Comparison of ENCODE assay signal across 12 mouse cellular contexts in the genomic region with DNA sequence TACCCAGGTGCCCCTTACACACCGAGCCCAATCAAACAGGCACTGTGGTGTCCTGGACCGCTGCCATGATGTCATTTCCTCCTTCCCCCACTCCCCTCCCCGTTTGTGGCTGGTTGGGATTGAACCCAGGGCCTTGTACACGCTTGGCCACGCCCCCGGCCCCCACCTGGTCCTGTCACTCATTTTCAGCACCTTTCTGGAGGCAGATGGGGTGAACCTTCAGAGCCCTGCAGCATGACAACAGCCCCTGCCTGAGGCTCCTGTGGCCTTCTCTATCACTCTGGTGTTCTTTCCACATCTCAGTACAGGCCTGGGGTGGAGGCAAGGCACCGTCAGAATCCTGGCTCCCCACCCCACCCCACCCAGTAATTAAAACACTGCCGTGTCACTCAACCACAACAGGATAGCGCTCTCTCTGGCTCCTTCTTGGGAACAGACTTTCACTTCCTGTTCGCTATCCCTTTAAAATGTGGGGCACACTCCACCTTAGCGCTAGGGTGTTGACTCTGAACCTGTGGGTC. TPM values are rescaled to one million over a fixed set of nuclear protein-coding genes. Genes with fewer than 3 reads are reported as not detected.
DNase-seq lines count a peak whose midpoint lies in the region; ATAC-seq lines count a peak whose summit lies in the region.
"Had no signal": no experiment of that assay in that cellular context is flagged by ENCODE, and none has a peak within 500 bp of the region (broad histone marks: within the 10 kb centered on the region; RNA-seq: fewer than 3 reads in every experiment).

No protein-coding gene starts in this region.

- DNase-seq in kidney, adult 9 months: peak; percentile 24
- DNase-seq in kidney, adult 8-10 months: no peak
- peak; percentile 77 for DNase-seq in thymus, postnatal 4 days
- DNase-seq in urinary bladder, postnatal 36 days (ENCODE audit: low spot score in 2 of 2): no peak
- DNase-seq in layer of hippocampus, adult 18-20 months (ENCODE audit: low spot score in 2 of 2): no peak
- no peak for DNase-seq in midbrain, embryonic 11.5 days (ENCODE audit: low spot score, missing footprints)

- H3K9me3 ChIP-seq in megakaryocyte, embryonic 14.5 days: no peaks in the 10 kb centered on the region
- no peaks in the 10 kb centered on the region for H3K9me3 ChIP-seq in midbrain, embryonic 11.5 days (ENCODE audit: control insufficient read depth, low read length)
- H3K9me3 ChIP-seq: embryonic facial prominence, embryonic 12.5 days; hindbrain, embryonic 12.5 days had no signal

- 86% methylated on average over 11 of the region's 11 CpGs for WGBS in midbrain, embryonic 11.5 days

- peak; percentile 62 for ATAC-seq in erythroid progenitor cell, adult 5-6 weeks (replicated peaks; ENCODE audit: low FRiP score, poor library complexity, severe bottlenecking)
- ATAC-seq in midbrain, embryonic 11.5 days (ENCODE audit: low FRiP score): no peak

- H3K27me3 ChIP-seq in megakaryocyte, embryonic 14.5 days (replicated peaks): peaks cover 4% of the 10 kb centered on the region
- H3K27me3 ChIP-seq in midbrain, embryonic 11.5 days (ENCODE audit: control insufficient read depth, insufficient read depth, low read length): no peaks in the 10 kb centered on the region
- H3K27me3 ChIP-seq: embryonic facial prominence, embryonic 12.5 days; hindbrain, embryonic 12.5 days had no signal

- peaks cover 41% of the 10 kb centered on the region for H3K36me3 ChIP-seq in megakaryocyte, embryonic 14.5 days (replicated peaks; ENCODE audit: low read length)
- H3K36me3 ChIP-seq in midbrain, embryonic 11.5 days (ENCODE audit: control insufficient read depth, insufficient read depth, low read length): no peaks in the 10 kb centered on the region
- H3K36me3 ChIP-seq: hindbrain, embryonic 12.5 days had no signal

- H3K4me1 ChIP-seq in megakaryocyte, embryonic 14.5 days: peaks cover 73% of the 10 kb centered on the region
- H3K4me1 ChIP-seq in midbrain, embryonic 11.5 days (ENCODE audit: control insufficient read depth, insufficient read depth, low read length): peaks cover 6% of the 10 kb centered on the region; the same call in 1 of the 2 replicates

- no peak overlapping the region for H3K4me2 ChIP-seq in midbrain, embryonic 11.5 days
- H3K4me2 ChIP-seq: embryonic facial prominence, embryonic 12.5 days; hindbrain, embryonic 12.5 days had no signal

- H3K9ac ChIP-seq in midbrain, embryonic 11.5 days (ENCODE audit: low read length): no peak overlapping the region
- H3K9ac ChIP-seq: embryonic facial prominence, embryonic 12.5 days; hindbrain, embryonic 12.5 days had no signal

- no peak overlapping the region for H3K27ac ChIP-seq in midbrain, embryonic 11.5 days (ENCODE audit: low read depth, low read length)
- H3K27ac ChIP-seq: hindbrain, embryonic 12.5 days had no signal

- peak overlapping the region; percentile 69 for H3K4me3 ChIP-seq in megakaryocyte, embryonic 14.5 days (replicated peaks)
- no peak overlapping the region for H3K4me3 ChIP-seq in midbrain, embryonic 11.5 days (ENCODE audit: low read depth, low read length)
- H3K4me3 ChIP-seq: embryonic facial prominence, embryonic 12.5 days; hindbrain, embryonic 12.5 days had no signal

RNA-seq across cellular contexts. Expression of gene Tpcn1, which starts 11.6 kb away (rescaled TPM):
- 107 and 136 TPM in 2 replicates for total RNA-seq in erythroid progenitor cell, adult 5-6 weeks (2015; ENCODE audit: low replicate concordance)
- 57.0 and 72.9 TPM in 2 replicates for total RNA-seq in erythroid progenitor cell, adult 5-6 weeks (2017; ENCODE audit: low replicate concordance)
- 68.6 and 71.5 TPM in 2 replicates for polyA plus RNA-seq in megakaryocyte, embryonic 14.5 days (2012; ENCODE audit: insufficient read depth, low replicate concordance)
- 10 to 100 TPM; 33.9 to 37.0 TPM for total RNA-seq in layer of hippocampus, adult 18-20 months (2021)
- 8.6 and 10.8 TPM in 2 replicates for polyA plus RNA-seq in midbrain, embryonic 11.5 days (2014; fragmentation: Nextera tagmentation; extraction: Ambion mirVana)

RNA-seq across cellular contexts. Expression of gene Iqcd, which starts 12.0 kb away (rescaled TPM):
- 2.5 TPM in 1 of 2 replicates, not detected in the other for total RNA-seq in erythroid progenitor cell, adult 5-6 weeks (2015; ENCODE audit: low replicate concordance)
- total RNA-seq in erythroid progenitor cell, adult 5-6 weeks (2017; ENCODE audit: low replicate concordance): 3.1 and 3.3 TPM in 2 replicates
- 0.94 and 5.8 TPM in 2 replicates for polyA plus RNA-seq in megakaryocyte, embryonic 14.5 days (2012; ENCODE audit: insufficient read depth, low replicate concordance)
- 1 to 10 TPM in 1 of 2 experiments, under 1 TPM in 1; 0.99 to 1.0 TPM for total RNA-seq in layer of hippocampus, adult 18-20 months (2021)
- 0.25 and 0.51 TPM in 2 replicates for polyA plus RNA-seq in midbrain, embryonic 11.5 days (2014; fragmentation: Nextera tagmentation; extraction: Ambion mirVana)
- total RNA-seq: ES-E14 had no signal

RNA-seq across cellular contexts. Expression of gene Rita1, which starts 35.5 kb away (rescaled TPM):
- 0.72 TPM in 1 of 2 replicates, not detected in the other for total RNA-seq in erythroid progenitor cell, adult 5-6 weeks (2015; ENCODE audit: low replicate concordance)
- total RNA-seq in erythroid progenitor cell, adult 5-6 weeks (2017; ENCODE audit: low replicate concordance): 3.9 TPM in 1 of 2 replicates, not detected in the other
- 30.9 and 35.5 TPM in 2 replicates for polyA plus RNA-seq in megakaryocyte, embryonic 14.5 days (2012; ENCODE audit: insufficient read depth, low replicate concordance)
- total RNA-seq in layer of hippocampus, adult 18-20 months (2021): 10 to 100 TPM; 27.5 to 29.5 TPM
- polyA plus RNA-seq in midbrain, embryonic 11.5 days (2014; fragmentation: Nextera tagmentation; extraction: Ambion mirVana): 7.9 and 8.9 TPM in 2 replicates

RNA-seq across cellular contexts. Expression of gene Ddx54, which starts 35.7 kb away (rescaled TPM):
- total RNA-seq in erythroid progenitor cell, adult 5-6 weeks (2015; ENCODE audit: low replicate concordance): 1.1 and 1.3 TPM in 2 replicates
- total RNA-seq in erythroid progenitor cell, adult 5-6 weeks (2017; ENCODE audit: low replicate concordance): 6.4 and 8.1 TPM in 2 replicates
- polyA plus RNA-seq in megakaryocyte, embryonic 14.5 days (2012; ENCODE audit: insufficient read depth, low replicate concordance): 23.6 and 74.7 TPM in 2 replicates
- total RNA-seq in layer of hippocampus, adult 18-20 months (2021): 10 to 100 TPM; 39.3 to 40.5 TPM
- polyA plus RNA-seq in midbrain, embryonic 11.5 days (2014; fragmentation: Nextera tagmentation; extraction: Ambion mirVana): 26.4 and 32.2 TPM in 2 replicates

RNA-seq across cellular contexts. Expression of gene Cfap73, which starts 57.2 kb away (rescaled TPM):
- total RNA-seq in erythroid progenitor cell, adult 5-6 weeks (2015; ENCODE audit: low replicate concordance): not detected in 2 replicates
- not detected in 2 replicates for total RNA-seq in erythroid progenitor cell, adult 5-6 weeks (2017; ENCODE audit: low replicate concordance)
- not detected in 2 replicates for polyA plus RNA-seq in megakaryocyte, embryonic 14.5 days (2012; ENCODE audit: insufficient read depth, low replicate concordance)
- under 1 TPM; 0.61 to 0.82 TPM for total RNA-seq in layer of hippocampus, adult 18-20 months (2021)
- polyA plus RNA-seq in midbrain, embryonic 11.5 days (2014; fragmentation: Nextera tagmentation; extraction: Ambion mirVana): not detected in 2 replicates
- total RNA-seq: ES-E14 had no signal
- polyA plus RNA-seq: embryonic facial prominence, embryonic 12.5 days; stomach, embryonic 14.5 days had no signal

Comparison
In these comparisons a context has a peak if more than half of its experiments do, and no peak if none do; other contexts are left out.
1. DNase-seq: peak in kidney, adult 9 months (single experiment) and thymus, postnatal 4 days (single experiment); none in kidney, adult 8-10 months (0 of 2), urinary bladder, postnatal 36 days (0 of 2), layer of hippocampus, adult 18-20 months (0 of 2) and midbrain, embryonic 11.5 days (single experiment).
2. RNA of gene Rita1, which starts 35.5 kb away (total RNA-seq): 27.5 to 29.5 TPM in layer of hippocampus, adult 18-20 months; 0.72 to 3.9 TPM in erythroid progenitor cell, adult 5-6 weeks; every median in the first group is over 4 times any median in the second.